Comparison of ENCODE assay signal across 8 mouse cellular contexts in the genomic region with DNA sequence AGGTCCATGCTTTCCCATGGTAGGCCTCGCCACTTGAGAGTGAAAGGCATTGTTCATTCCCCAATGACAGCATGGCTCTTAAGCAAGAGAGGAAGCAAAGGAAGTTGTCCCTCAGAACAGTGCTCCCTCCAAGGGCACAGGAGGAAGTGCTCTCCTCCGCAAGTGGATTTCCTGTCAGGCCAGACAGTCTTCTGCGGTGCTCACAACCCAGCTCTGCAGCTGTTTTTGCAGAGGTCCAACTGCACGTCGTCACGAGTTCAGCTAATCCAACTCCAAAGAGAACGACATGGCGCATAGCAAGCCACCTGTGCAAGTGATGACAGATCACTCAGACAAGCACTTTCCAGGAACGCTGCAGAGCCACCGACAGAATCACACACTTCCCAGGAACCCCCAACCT.
DNase-seq lines count a peak whose midpoint lies in the region; ATAC-seq and TF ChIP-seq lines count a peak whose summit lies in the region.

No protein-coding gene starts in this region.

- H3K27ac ChIP-seq in midbrain, embryonic 10.5 days (replicated peaks), result peak overlapping the region; percentile 43
- no peak overlapping the region for H3K27ac ChIP-seq in midbrain, postnatal 0 days (ENCODE audit: low read depth, low read length)
- peak overlapping the region; percentile 67 for H3K27ac ChIP-seq in heart, embryonic 16.5 days (ENCODE audit: low read length)
- 0 out of 2 replicates have a peak overlapping the region, but pooled peaks have one; percentile 27 for H3K27ac ChIP-seq in lung, embryonic 15.5 days

- peaks cover 64% of the 10 kb centered on the region for H3K4me1 ChIP-seq in midbrain, embryonic 10.5 days
- peaks cover 5% of the 10 kb centered on the region; the same call in 1 of the 2 replicates for H3K4me1 ChIP-seq in midbrain, postnatal 0 days (ENCODE audit: insufficient read depth, low read length)
- H3K4me1 ChIP-seq in heart, embryonic 16.5 days (ENCODE audit: control insufficient read depth, insufficient read depth, low read length), result peaks cover 28% of the 10 kb centered on the region
- H3K4me1 ChIP-seq in lung, embryonic 15.5 days, result peaks cover 43% of the 10 kb centered on the region

- no peak for TF ChIP-seq CTCF in midbrain, postnatal 0 days (IDR thresholded peaks at IDR 0.05)

- no peak overlapping the region for H3K4me2 ChIP-seq in midbrain, postnatal 0 days (ENCODE audit: low read depth, low read length, poor library complexity, severe bottlenecking)
- H3K4me2 ChIP-seq in heart, embryonic 16.5 days (ENCODE audit: low read depth, low read length), result peak overlapping the region; percentile 35
- no peak overlapping the region for H3K4me2 ChIP-seq in lung, embryonic 15.5 days

- no peak overlapping the region for H3K4me3 ChIP-seq in midbrain, embryonic 10.5 days
- H3K4me3 ChIP-seq in midbrain, postnatal 0 days (ENCODE audit: low read depth, low read length), result no peak overlapping the region
- H3K4me3 ChIP-seq in heart, embryonic 16.5 days (ENCODE audit: low read length), result no peak overlapping the region
- no peak overlapping the region for H3K4me3 ChIP-seq in lung, embryonic 15.5 days

- no peak for ATAC-seq in midbrain, postnatal 0 days (ENCODE audit: low FRiP score)
- ATAC-seq in heart, embryonic 16.5 days (replicated peaks; ENCODE audit: extremely low read depth, insufficient read depth, low FRiP score), result peak; percentile 77
- peak; percentile 63; the same call in 1 of the 2 replicates for ATAC-seq in lung, embryonic 15.5 days (ENCODE audit: borderline replicate concordance, extremely low read depth, low FRiP score, low TSS enrichment)

- H3K9ac ChIP-seq in midbrain, postnatal 0 days (replicated peaks; ENCODE audit: low read length, poor library complexity, severe bottlenecking), result no peak overlapping the region
- H3K9ac ChIP-seq in heart, embryonic 16.5 days (ENCODE audit: low read length), result no peak overlapping the region
- no peak overlapping the region for H3K9ac ChIP-seq in lung, embryonic 15.5 days

- no peaks in the 10 kb centered on the region for H3K27me3 ChIP-seq in midbrain, embryonic 10.5 days (ENCODE audit: low read depth, poor library complexity, severe bottlenecking)
- H3K27me3 ChIP-seq in midbrain, postnatal 0 days (ENCODE audit: insufficient read depth, low read length), result no peaks in the 10 kb centered on the region
- no peaks in the 10 kb centered on the region for H3K27me3 ChIP-seq in heart, embryonic 16.5 days (ENCODE audit: control insufficient read depth, insufficient read depth, low read length)
- no peaks in the 10 kb centered on the region for H3K27me3 ChIP-seq in lung, embryonic 15.5 days

- H3K36me3 ChIP-seq in midbrain, embryonic 10.5 days, result no peaks in the 10 kb centered on the region
- no peaks in the 10 kb centered on the region for H3K36me3 ChIP-seq in midbrain, postnatal 0 days (ENCODE audit: insufficient read depth, low read length)
- no peaks in the 10 kb centered on the region for H3K36me3 ChIP-seq in heart, embryonic 16.5 days (ENCODE audit: control insufficient read depth, insufficient read depth)
- no peaks in the 10 kb centered on the region for H3K36me3 ChIP-seq in lung, embryonic 15.5 days

- DNase-seq in midbrain, embryonic 10.5 days (ENCODE audit: low spot score), result no peak
- no peak for DNase-seq in midbrain, postnatal 0 days (ENCODE audit: low spot score)
- peak; percentile 72 for DNase-seq in thymus, postnatal 14 days
- no peak for DNase-seq in cerebellum, postnatal 25 days
- DNase-seq in urinary bladder, adult 18-20 months (ENCODE audit: low spot score in 2 of 2), result no peak
- DNase-seq in cerebellum, postnatal 14 days, result no peak

- WGBS in midbrain, embryonic 10.5 days, result 79% methylated on average over 10 of the region's 10 CpGs
- 80% methylated on average over 10 of the region's 10 CpGs for WGBS in midbrain, postnatal 0 days
- 9% methylated on average over 10 of the region's 10 CpGs for WGBS in heart, embryonic 16.5 days
- 19% methylated on average over 10 of the region's 10 CpGs for WGBS in lung, embryonic 15.5 days

- no peaks in the 10 kb centered on the region for H3K9me3 ChIP-seq in midbrain, embryonic 10.5 days (replicated peaks)
- no peaks in the 10 kb centered on the region for H3K9me3 ChIP-seq in midbrain, postnatal 0 days (ENCODE audit: low read length)
- no peaks in the 10 kb centered on the region for H3K9me3 ChIP-seq in heart, embryonic 16.5 days (replicated peaks; ENCODE audit: control insufficient read depth, low read length)
- H3K9me3 ChIP-seq in lung, embryonic 15.5 days, result no peaks in the 10 kb centered on the region
